50 mouse cellular contexts compared by ENCODE assay signal in the genomic region with DNA sequence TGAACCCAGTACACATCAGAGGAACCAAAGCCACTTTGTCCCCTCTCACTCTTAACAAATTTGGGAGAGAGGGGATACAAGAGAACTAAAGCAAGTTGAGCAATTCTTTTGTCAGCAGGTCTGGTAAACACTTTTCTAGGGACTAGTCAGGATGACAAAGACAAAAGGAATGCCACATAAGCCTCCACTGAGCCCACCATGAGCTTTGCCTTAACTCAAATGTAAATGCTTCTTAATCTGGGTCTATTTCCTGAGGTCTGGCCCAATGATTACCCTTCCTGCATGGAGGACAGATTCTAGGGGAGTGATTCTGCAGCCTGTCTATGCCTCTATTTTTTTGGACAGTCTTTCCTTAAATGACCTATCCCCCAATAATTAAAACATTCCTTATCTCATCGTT. TPM values are rescaled to one million over a fixed set of nuclear protein-coding genes. Genes with fewer than 3 reads are reported as not detected.
"Had no signal": no experiment of that assay in that cellular context is flagged by ENCODE, and none has a peak within 500 bp of the region (broad histone marks: within the 10 kb centered on the region; RNA-seq: fewer than 3 reads in every experiment).

No protein-coding gene starts in this region.

- H3K27me3 ChIP-seq: heart, embryonic 12.5 days; heart, embryonic 13.5 days; heart, embryonic 15.5 days; hindbrain, embryonic 12.5 days; hindbrain, embryonic 13.5 days; hindbrain, embryonic 15.5 days; intestine, embryonic 15.5 days; kidney, embryonic 15.5 days had no signal

- H3K4me2 ChIP-seq: heart, embryonic 12.5 days; heart, embryonic 13.5 days; heart, embryonic 15.5 days; hindbrain, embryonic 12.5 days; hindbrain, embryonic 13.5 days; hindbrain, embryonic 14.5 days; hindbrain, embryonic 15.5 days; intestine, embryonic 15.5 days; kidney, embryonic 15.5 days had no signal

- H3K36me3 ChIP-seq: heart, embryonic 12.5 days; heart, embryonic 13.5 days; heart, embryonic 15.5 days; hindbrain, embryonic 10.5 days; hindbrain, embryonic 12.5 days; hindbrain, embryonic 13.5 days; hindbrain, embryonic 15.5 days; intestine, embryonic 15.5 days; kidney, embryonic 15.5 days had no signal

- DNase-seq: heart, postnatal 10 days; heart, postnatal 14 days; heart, postnatal 36 days; heart, postnatal 4 days; kidney, adult 11 months; kidney, adult 18-20 months; kidney, adult 2 months; kidney, adult 8-10 months; kidney, adult 9 months; kidney, postnatal 10 days; kidney, postnatal 25 days; kidney, postnatal 36 days; kidney, postnatal 4 days; layer of hippocampus, adult 9-11 months; layer of hippocampus, postnatal 36 days had no signal

- H3K9me3 ChIP-seq: heart, embryonic 12.5 days; heart, embryonic 15.5 days; hindbrain, embryonic 12.5 days; intestine, embryonic 15.5 days had no signal

- H3K9ac ChIP-seq: heart, embryonic 12.5 days; heart, embryonic 13.5 days; heart, embryonic 15.5 days; hindbrain, embryonic 12.5 days; hindbrain, embryonic 13.5 days; hindbrain, embryonic 14.5 days; hindbrain, embryonic 15.5 days; intestine, embryonic 15.5 days; kidney, embryonic 15.5 days had no signal

- H3K4me3 ChIP-seq: heart, embryonic 12.5 days; heart, embryonic 13.5 days; heart, embryonic 15.5 days; hindbrain, embryonic 10.5 days; hindbrain, embryonic 12.5 days; hindbrain, embryonic 13.5 days; hindbrain, embryonic 15.5 days; intestine, embryonic 15.5 days; kidney, embryonic 15.5 days; layer of hippocampus, adult 2 months; left cerebral cortex, adult 2 months had no signal

- ATAC-seq: hindbrain, embryonic 16.5 days; hindbrain, postnatal 0 days; inflammation-experienced regulatory T-cells, adult 6 months; intestine, embryonic 15.5 days; intestine, embryonic 16.5 days; intestine, postnatal 0 days had no signal

- H3K27ac ChIP-seq: heart, embryonic 13.5 days; heart, embryonic 15.5 days; hindbrain, embryonic 10.5 days; hindbrain, embryonic 12.5 days; hindbrain, embryonic 13.5 days; hindbrain, embryonic 14.5 days; hindbrain, embryonic 15.5 days; hindbrain, postnatal 0 days; intestine, embryonic 15.5 days; kidney, embryonic 15.5 days; kidney, postnatal 0 days; layer of hippocampus, adult 2 months; left cerebral cortex, adult 2 months had no signal

- H3K4me1 ChIP-seq: heart, embryonic 12.5 days; heart, embryonic 13.5 days; heart, embryonic 15.5 days; hindbrain, embryonic 10.5 days; hindbrain, embryonic 12.5 days; hindbrain, embryonic 13.5 days; hindbrain, embryonic 15.5 days; intestine, embryonic 15.5 days; kidney, embryonic 15.5 days had no signal

RNA-seq across cellular contexts. Expression of a gene that starts 14.5 kb away (rescaled TPM):
- total RNA-seq: heart, postnatal 10 days; heart, postnatal 14 days; heart, postnatal 36 days; heart, postnatal 4 days; hematopoietic stem cell, adult 5-6 weeks; hindbrain, postnatal 0 days; layer of hippocampus, adult 18-20 months; layer of hippocampus, adult 2 months; layer of hippocampus, adult 8-10 months; layer of hippocampus, postnatal 10 days; layer of hippocampus, postnatal 14 days; layer of hippocampus, postnatal 25 days; layer of hippocampus, postnatal 36 days; left cerebral cortex, adult 18-20 months; left cerebral cortex, adult 2 months; left cerebral cortex, adult 8-10 months; left cerebral cortex, postnatal 10 days had no signal
- polyA plus RNA-seq: heart, embryonic 12.5 days; heart, embryonic 13.5 days; heart, embryonic 14.5 days; heart, embryonic 15.5 days; heart, embryonic 16.5 days; heart, postnatal 0 days; hindbrain, embryonic 10.5 days; hindbrain, embryonic 11.5 days; hindbrain, embryonic 12.5 days; hindbrain, embryonic 13.5 days; hindbrain, embryonic 14.5 days; hindbrain, embryonic 15.5 days; hindbrain, embryonic 16.5 days; hindbrain, postnatal 0 days; inflammation-experienced regulatory T-cells, adult 6 months; intestine, embryonic 14.5 days; intestine, embryonic 15.5 days; intestine, embryonic 16.5 days; intestine, postnatal 0 days; kidney, adult 2 months; kidney, embryonic 14.5 days; kidney, embryonic 15.5 days; kidney, embryonic 16.5 days; kidney, postnatal 0 days; large intestine, adult 2 months had no signal

RNA-seq across cellular contexts. Expression of a gene that starts 19.5 kb away (rescaled TPM):
- total RNA-seq: heart, postnatal 10 days; heart, postnatal 14 days; heart, postnatal 36 days; heart, postnatal 4 days; hematopoietic stem cell, adult 5-6 weeks; hindbrain, postnatal 0 days; layer of hippocampus, adult 18-20 months; layer of hippocampus, adult 2 months; layer of hippocampus, adult 8-10 months; layer of hippocampus, postnatal 10 days; layer of hippocampus, postnatal 14 days; layer of hippocampus, postnatal 25 days; layer of hippocampus, postnatal 36 days; left cerebral cortex, adult 18-20 months; left cerebral cortex, adult 2 months; left cerebral cortex, adult 8-10 months; left cerebral cortex, postnatal 10 days had no signal
- polyA plus RNA-seq: heart, embryonic 12.5 days; heart, embryonic 13.5 days; heart, embryonic 14.5 days; heart, embryonic 15.5 days; heart, embryonic 16.5 days; heart, postnatal 0 days; hindbrain, embryonic 10.5 days; hindbrain, embryonic 11.5 days; hindbrain, embryonic 12.5 days; hindbrain, embryonic 13.5 days; hindbrain, embryonic 14.5 days; hindbrain, embryonic 15.5 days; hindbrain, embryonic 16.5 days; hindbrain, postnatal 0 days; inflammation-experienced regulatory T-cells, adult 6 months; intestine, embryonic 14.5 days; intestine, embryonic 15.5 days; intestine, embryonic 16.5 days; intestine, postnatal 0 days; kidney, adult 2 months; kidney, embryonic 14.5 days; kidney, embryonic 15.5 days; kidney, embryonic 16.5 days; kidney, postnatal 0 days; large intestine, adult 2 months had no signal

RNA-seq across cellular contexts. Expression of a gene that starts 58.3 kb away (rescaled TPM):
- total RNA-seq: heart, postnatal 10 days; heart, postnatal 14 days; heart, postnatal 36 days; heart, postnatal 4 days; hematopoietic stem cell, adult 5-6 weeks; hindbrain, postnatal 0 days; layer of hippocampus, adult 18-20 months; layer of hippocampus, adult 2 months; layer of hippocampus, adult 8-10 months; layer of hippocampus, postnatal 10 days; layer of hippocampus, postnatal 14 days; layer of hippocampus, postnatal 25 days; layer of hippocampus, postnatal 36 days; left cerebral cortex, adult 18-20 months; left cerebral cortex, adult 2 months; left cerebral cortex, adult 8-10 months; left cerebral cortex, postnatal 10 days had no signal
- polyA plus RNA-seq: heart, embryonic 12.5 days; heart, embryonic 13.5 days; heart, embryonic 14.5 days; heart, embryonic 15.5 days; heart, embryonic 16.5 days; heart, postnatal 0 days; hindbrain, embryonic 10.5 days; hindbrain, embryonic 11.5 days; hindbrain, embryonic 12.5 days; hindbrain, embryonic 13.5 days; hindbrain, embryonic 14.5 days; hindbrain, embryonic 15.5 days; hindbrain, postnatal 0 days; inflammation-experienced regulatory T-cells, adult 6 months; intestine, embryonic 14.5 days; intestine, embryonic 15.5 days; intestine, embryonic 16.5 days; intestine, postnatal 0 days; kidney, adult 2 months; kidney, embryonic 14.5 days; kidney, embryonic 15.5 days; kidney, embryonic 16.5 days; kidney, postnatal 0 days; large intestine, adult 2 months had no signal
